Mouse (Mus musculus) layer of hippocampus, adult 11-12 months (tissue): ENCODE results near the gene Zfp689.
"Not testable (repeated sequence)": the region's sequence is repeated elsewhere in the genome, so short reads cannot be mapped to it uniquely, and the experiment has no call there.

ENCODE experiments used
- DNase-seq: peaks from one replicate; pipeline ENCODE4 v3.0.0; 2022; ENCODE audit warnings: low spot score

Zfp689 gene

GRCm38 (mm10) chr7:127404101-127404500, 44.9 kb downstream of the Zfp689 start:
- not testable (repeated sequence) for DNase-seq

GRCm38 (mm10) chr7:127402980-127403379, 46.0 kb downstream of the Zfp689 start:
- DNase-seq: no peak

- DNase-seq: no peak
Measured at GRCm38 (mm10) chr7:127400355-127400754, 48.6 kb downstream of the Zfp689 start.

GRCm38 (mm10) chr7:127393944-127394333, 55.0 kb downstream of the Zfp689 start:
- DNase-seq: no peak

GRCm38 (mm10) chr7:127393157-127393943, 55.6 kb downstream of the Zfp689 start, which contains the start of gene E430018J23Rik:
Gene E430018J23Rik (minus strand): TSS chr7:127393629.
- DNase-seq: peak; percentile 99

GRCm38 (mm10) chr7:127392251-127392824, 56.6 kb downstream of the Zfp689 start:
- no peak for DNase-seq
